Mouse (Mus musculus): ENCODE data around the gene Nckap5l. TPM values are rescaled to one million over a fixed set of nuclear protein-coding genes. Genes with fewer than 3 reads are reported as not detected.

Gene Nckap5l
- total and polyA plus RNA-seq, 3 experiments: 0.75 to 6.6 (median 0.89) TPM

DNA sequence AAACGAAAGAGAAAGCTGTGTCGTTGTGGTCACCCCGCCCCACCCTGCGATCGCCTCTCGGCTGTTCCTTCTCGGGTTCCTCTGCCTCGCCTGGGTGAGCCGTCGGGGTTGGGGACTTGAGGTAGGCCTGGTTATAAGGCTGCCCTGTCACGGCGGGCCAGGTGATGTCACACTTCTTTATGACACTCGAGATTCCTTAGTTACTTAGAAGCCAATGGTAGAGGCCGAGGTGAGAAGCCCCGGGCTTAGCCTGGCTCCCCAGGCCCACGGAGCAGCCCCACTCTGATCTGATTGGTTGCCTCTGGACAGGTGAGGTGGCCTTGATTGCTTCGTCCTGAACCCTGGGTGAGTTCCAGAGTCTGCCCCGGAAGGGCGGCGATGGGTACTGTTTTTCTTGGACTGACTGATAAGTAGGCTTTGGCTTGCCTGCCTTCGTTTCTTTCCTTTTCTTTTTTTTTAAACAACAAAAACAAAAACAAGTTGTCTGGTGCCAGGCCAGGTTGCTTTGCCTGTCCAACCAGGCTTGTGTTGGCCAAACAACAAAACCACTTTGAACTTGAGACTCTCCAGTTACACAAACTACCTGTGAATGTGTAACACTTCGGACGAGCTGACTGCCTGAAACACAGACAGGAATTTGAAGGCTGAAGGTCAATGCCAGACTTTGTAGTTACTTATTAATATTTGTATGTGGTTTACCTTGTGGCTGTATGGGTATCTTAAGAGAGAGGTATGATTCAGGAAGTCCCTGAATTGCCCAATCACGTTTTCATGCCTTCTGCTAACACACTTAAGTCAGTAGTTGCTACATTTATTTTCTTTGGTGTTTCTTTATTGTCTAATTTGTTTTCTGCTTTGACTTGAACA is 63.9 kb downstream of the Nckap5l start:
- peaks cover 10 to 56% of the 10 kb centered on the region in 2 experiments for H3K4me1 ChIP-seq (ENCODE audit: control insufficient read depth in 1 of 2, insufficient read depth in 2 of 2)
- H3K9ac ChIP-seq (ENCODE audit: insufficient read depth, low read depth): peak overlapping the region; percentile 64
- dilution Hi-C loops (cut with MboI; ENCODE audit: extremely low pct_ligation_motif_present, extremely low pct_unique_long_range_greater_than_20kb, low sequenced_read_pairs): no loop called here
- H3K36me3 ChIP-seq (replicated peaks in 1 of 2; ENCODE audit: control insufficient read depth in 1 of 2, insufficient read depth in 1 of 2, low read length in 1 of 2): peaks cover 0 to 12% of the 10 kb centered on the region in 2 experiments
- H3K27me3 ChIP-seq (replicated peaks): no peaks in the 10 kb centered on the region
- H3K27ac ChIP-seq (ENCODE audit: insufficient read depth, low read depth): peak overlapping the region; percentile 76
- peak overlapping the region; percentile 67 to 95 (median 75) for H3K4me3 ChIP-seq (replicated peaks in 1 of 3; ENCODE audit: low read depth in 2 of 3, low read length in 2 of 3, poor library complexity in 1 of 3)
- TF ChIP-seq SIN3A (IDR thresholded peaks at IDR 0.05; ENCODE audit: low read length) (0 out of 2 replicates have a peak, but pooled peaks have one; percentile 40), JUND (conservative IDR thresholded peaks at IDR 0.05; ENCODE audit: low read depth, low read length) (no peak), POLR2AphosphoS2 (IDR thresholded peaks at IDR 0.05; ENCODE audit: low read depth, low read length) (no peak), MXI1 (IDR thresholded peaks at IDR 0.05; ENCODE audit: low read depth, low read length) (0 out of 2 replicates have a peak, but pooled peaks have one; percentile 15)
- no peaks in the 10 kb centered on the region for H3K9me3 ChIP-seq (replicated peaks; ENCODE audit: low read length)
- in situ Hi-C loops (cut with MboI; ENCODE audit: low pct_ligation_motif_present, low pct_unique_long_range_greater_than_20kb, low sequenced_read_pairs): no loop called here
- H3K4me2 ChIP-seq (ENCODE audit: insufficient read depth, low read depth, poor library complexity, severe bottlenecking): peak overlapping the region; percentile 97
- DNase-seq (ENCODE audit: extremely low read depth): peak; percentile 74
- peaks cover 57% of the 10 kb centered on the region for H3K79me2 ChIP-seq (replicated peaks; ENCODE audit: control insufficient read depth, extremely low read depth, insufficient read depth, poor library complexity, severe bottlenecking)

DNA sequence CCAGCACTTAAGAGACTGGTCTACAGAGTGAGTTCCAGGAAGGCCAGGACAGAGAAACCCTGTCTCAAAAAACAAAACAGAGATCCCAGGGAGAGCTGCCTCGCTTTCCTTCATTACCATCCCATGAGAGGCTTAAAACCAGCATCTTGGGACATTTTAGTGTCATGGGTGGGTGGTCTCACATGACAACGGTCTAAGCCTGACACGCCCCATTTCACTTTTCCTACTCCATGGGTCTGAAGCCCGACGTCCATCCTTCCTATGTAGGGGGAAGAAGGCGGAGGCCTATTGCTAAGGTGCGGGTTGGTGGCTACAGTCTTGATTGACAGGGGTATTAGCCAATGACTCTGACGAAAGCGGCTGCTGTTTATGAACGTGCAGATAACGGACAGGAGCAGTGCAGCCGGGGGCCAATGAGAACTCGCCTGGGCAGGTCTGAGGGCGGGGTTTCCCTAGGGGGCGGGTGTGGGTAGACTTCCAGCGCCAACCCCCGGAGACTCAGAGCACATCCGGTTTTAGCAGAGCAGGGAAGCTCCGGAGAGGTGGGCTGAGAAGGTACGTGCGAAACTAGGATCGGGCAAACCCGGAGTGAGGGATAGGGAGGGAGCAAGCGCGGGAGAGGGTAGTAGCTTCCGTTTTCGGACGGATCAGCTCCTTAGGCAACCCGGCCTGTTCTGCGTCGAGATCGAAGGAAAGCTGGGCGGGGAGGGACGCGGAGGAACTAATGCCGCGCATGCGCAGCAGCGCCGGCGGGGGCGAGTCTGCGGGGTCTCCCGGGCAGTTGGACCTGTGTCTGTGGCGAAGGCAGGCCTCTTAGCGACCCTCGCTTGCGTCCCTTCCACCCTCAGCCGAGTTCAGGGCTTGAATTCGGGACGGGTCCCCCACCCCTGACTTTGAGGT is 64.8 kb downstream of the Nckap5l start, which contains the start of gene Tmbim6:
Gene Tmbim6, plus strand, starts transcription at position 397 of the 900 bp plus-strand sequence.
- H3K4me3 ChIP-seq (replicated peaks in 1 of 3; ENCODE audit: low read depth in 2 of 3, low read length in 2 of 3, poor library complexity in 1 of 3): peak within 1 kb of the TSS; percentile 67 to 95 (median 75)
- H3K9ac ChIP-seq (ENCODE audit: insufficient read depth, low read depth): peak within 1 kb of the TSS; percentile 73
- dilution Hi-C loops (cut with MboI; ENCODE audit: extremely low pct_ligation_motif_present, extremely low pct_unique_long_range_greater_than_20kb, low sequenced_read_pairs): no loop called here
- peaks cover 0 to 7% of the 10 kb centered on the region in 2 experiments for H3K36me3 ChIP-seq (replicated peaks in 1 of 2; ENCODE audit: control insufficient read depth in 1 of 2, insufficient read depth in 1 of 2, low read length in 1 of 2)
- H3K27me3 ChIP-seq (replicated peaks): no peaks in the 10 kb centered on the region
- H3K27ac ChIP-seq (ENCODE audit: insufficient read depth, low read depth): peak within 1 kb of the TSS; percentile 76
- in situ Hi-C loops (cut with MboI; ENCODE audit: low pct_ligation_motif_present, low pct_unique_long_range_greater_than_20kb, low sequenced_read_pairs): no loop called here
- no peaks in the 10 kb centered on the region for H3K9me3 ChIP-seq (replicated peaks; ENCODE audit: low read length)
- DNase-seq (ENCODE audit: extremely low read depth): peak; percentile 100
- peak within 1 kb of the TSS; percentile 97 for H3K4me2 ChIP-seq (ENCODE audit: insufficient read depth, low read depth, poor library complexity, severe bottlenecking)
- peaks cover 7 to 54% of the 10 kb centered on the region in 2 experiments; a peak in 3 of 4 replicates for H3K4me1 ChIP-seq (ENCODE audit: control insufficient read depth in 1 of 2, insufficient read depth in 2 of 2)
- peaks cover 48% of the 10 kb centered on the region for H3K79me2 ChIP-seq (replicated peaks; ENCODE audit: control insufficient read depth, extremely low read depth, insufficient read depth, poor library complexity, severe bottlenecking)
- TF ChIP-seq GABPA (IDR thresholded peaks at IDR 0.05; ENCODE audit: insufficient replicate concordance, low read depth, low read length) (no peak; the same call in 1 of the 2 replicates), RCOR1 (conservative IDR thresholded peaks at IDR 0.05; ENCODE audit: low read depth, low read length) (no peak), USF1 (IDR thresholded peaks at IDR 0.05; ENCODE audit: low read depth, low read length) (peak; percentile 14), USF2 (conservative IDR thresholded peaks at IDR 0.05; ENCODE audit: low read depth, low read length) (no peak), MXI1 (IDR thresholded peaks at IDR 0.05; ENCODE audit: low read depth, low read length) (peak; percentile 43), PAX5 (IDR thresholded peaks at IDR 0.05; ENCODE audit: low read length) (no peak), ZNF384 (IDR thresholded peaks at IDR 0.05; ENCODE audit: low read depth, low read length) (no peak), E2F4 (IDR thresholded peaks at IDR 0.05; ENCODE audit: insufficient replicate concordance, low read depth, low read length) (no peak), CHD1 (IDR thresholded peaks at IDR 0.05; ENCODE audit: low read depth, low read length) (no peak; the same call in 1 of the 2 replicates), NELFE (IDR thresholded peaks at IDR 0.05; ENCODE audit: low read depth, low read length) (peak; percentile 97), JUND (conservative IDR thresholded peaks at IDR 0.05; ENCODE audit: low read depth, low read length) (no peak), TCF12 (IDR thresholded peaks at IDR 0.05; ENCODE audit: low read depth, low read length) (peak; percentile 94), ETS1 (conservative IDR thresholded peaks at IDR 0.05; ENCODE audit: low read depth, low read length) (0 out of 2 replicates have a peak, but pooled peaks have one; percentile 7), IRF4 (IDR thresholded peaks at IDR 0.05; ENCODE audit: low read depth, low read length) (peak; percentile 7; the same call in 1 of the 2 replicates), EP300 (IDR thresholded peaks at IDR 0.05; ENCODE audit: low read length) (no peak), MAFK (IDR thresholded peaks at IDR 0.05; ENCODE audit: insufficient replicate concordance, low read length) (no peak), SIN3A (IDR thresholded peaks at IDR 0.05; ENCODE audit: low read length) (peak; percentile 83), MAZ (IDR thresholded peaks at IDR 0.05; ENCODE audit: low read depth, low read length) (peak; percentile 33; the same call in 1 of the 2 replicates), BHLHE40 (IDR thresholded peaks at IDR 0.05; ENCODE audit: low read depth, low read length) (peak; percentile 81), POLR2A (IDR thresholded peaks at IDR 0.05; ENCODE audit: low read depth, low read length) (peak; percentile 98), MYC (IDR thresholded peaks at IDR 0.05; ENCODE audit: low read depth, low read length) (no peak), POLR2AphosphoS2 (IDR thresholded peaks at IDR 0.05; ENCODE audit: low read depth, low read length) (peak; percentile 70; the same call in 1 of the 2 replicates), NRF1 (IDR thresholded peaks at IDR 0.05; ENCODE audit: low read depth, low read length) (peak; percentile 96), CHD2 (IDR thresholded peaks at IDR 0.05; ENCODE audit: low read length) (peak; percentile 98), KAT2A (IDR thresholded peaks at IDR 0.05; ENCODE audit: insufficient replicate concordance, low read length) (peak; percentile 63; the same call in 1 of the 2 replicates), JUN (IDR thresholded peaks at IDR 0.05; ENCODE audit: insufficient read depth, low read depth, low read length) (no peak), ELF1 (IDR thresholded peaks at IDR 0.05; ENCODE audit: low read depth, low read length) (peak; percentile 86)
